In the genomic region with DNA sequence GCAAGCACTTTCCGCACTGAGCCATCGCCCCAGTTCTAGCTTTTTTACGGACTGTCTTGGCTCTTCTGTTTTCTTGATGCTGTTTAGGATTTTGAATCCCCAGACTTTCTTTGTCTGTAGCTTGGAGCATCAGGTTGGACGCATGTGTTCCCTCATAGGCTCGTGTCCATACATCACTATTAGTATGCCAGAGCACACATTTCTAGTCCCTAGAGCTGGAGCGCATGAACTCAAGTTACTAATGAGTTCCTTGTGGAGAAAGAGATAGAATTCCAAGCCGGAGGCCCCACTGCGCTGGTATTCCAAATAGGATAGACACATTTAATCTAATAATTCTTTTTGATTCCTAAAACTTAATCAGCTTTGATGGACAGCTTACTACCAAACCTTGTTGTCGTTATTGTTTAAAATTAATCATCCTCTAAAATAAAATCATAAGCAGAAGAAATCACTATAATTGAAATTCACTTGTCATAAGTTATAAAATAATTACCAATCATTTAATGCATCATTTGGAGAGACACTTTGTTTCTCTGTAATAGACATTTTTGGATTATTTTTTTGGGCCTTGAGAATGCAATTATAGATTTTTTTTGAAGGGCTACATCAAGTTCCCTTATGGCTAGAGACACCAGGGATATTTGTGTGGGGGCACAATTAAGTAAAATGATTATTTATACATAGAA, we compare ENCODE assay signal across 21 mouse cellular contexts.
DNase-seq lines count a peak whose midpoint lies in the region; ATAC-seq and TF ChIP-seq lines count a peak whose summit lies in the region.
"Had no signal": no experiment of that assay in that cellular context is flagged by ENCODE, and none has a peak within 500 bp of the region (broad histone marks: within the 10 kb centered on the region; RNA-seq: fewer than 3 reads in every experiment).

No protein-coding gene starts in this region.

- H3K27me3 ChIP-seq in midbrain, embryonic 13.5 days, result no peaks in the 10 kb centered on the region
- H3K27me3 ChIP-seq in midbrain, embryonic 10.5 days (ENCODE audit: low read depth, poor library complexity, severe bottlenecking), result no peaks in the 10 kb centered on the region
- H3K27me3 ChIP-seq in embryonic facial prominence, embryonic 12.5 days, result no peaks in the 10 kb centered on the region
- no peaks in the 10 kb centered on the region for H3K27me3 ChIP-seq in limb, embryonic 14.5 days (ENCODE audit: control insufficient read depth, insufficient read depth, low read length)
- H3K27me3 ChIP-seq: megakaryocyte, embryonic 14.5 days had no signal

- no peaks in the 10 kb centered on the region for H3K36me3 ChIP-seq in midbrain, embryonic 13.5 days
- H3K36me3 ChIP-seq in midbrain, embryonic 10.5 days, result no peaks in the 10 kb centered on the region
- no peaks in the 10 kb centered on the region for H3K36me3 ChIP-seq in embryonic facial prominence, embryonic 12.5 days
- no peaks in the 10 kb centered on the region for H3K36me3 ChIP-seq in limb, embryonic 14.5 days (ENCODE audit: control insufficient read depth, insufficient read depth, low read length)

- no peak for DNase-seq in midbrain, embryonic 10.5 days (ENCODE audit: low spot score)
- no peak for DNase-seq in limb, embryonic 14.5 days (ENCODE audit: low spot score)
- DNase-seq in retina, postnatal 1 day, result peak; percentile 81
- DNase-seq in layer of hippocampus, postnatal 10 days (ENCODE audit: low spot score in 2 of 2), result no peak
- no peak for DNase-seq in cerebellum, adult 11 months
- DNase-seq in B cell, adult 2 months, result no peak
- DNase-seq: cerebellum, postnatal 14 days; gastrocnemius, postnatal 14 days; heart, adult 2 months; heart, postnatal 36 days; kidney, adult 11 months; kidney, postnatal 10 days; lung, adult 18-20 months; lung, postnatal 14 days; right cerebral cortex, postnatal 4 days; thymus, postnatal 14 days had no signal

- no peak for ATAC-seq in midbrain, embryonic 13.5 days
- no peak for ATAC-seq in embryonic facial prominence, embryonic 12.5 days (ENCODE audit: insufficient number of reproducible peaks, insufficient read depth, low FRiP score, low TSS enrichment)
- peak; percentile 29; the same call in 1 of the 2 replicates for ATAC-seq in limb, embryonic 14.5 days (ENCODE audit: low FRiP score, low read depth)

- H3K9me3 ChIP-seq in midbrain, embryonic 13.5 days, result no peaks in the 10 kb centered on the region
- H3K9me3 ChIP-seq in midbrain, embryonic 10.5 days (replicated peaks), result no peaks in the 10 kb centered on the region
- no peaks in the 10 kb centered on the region for H3K9me3 ChIP-seq in embryonic facial prominence, embryonic 12.5 days
- no peaks in the 10 kb centered on the region for H3K9me3 ChIP-seq in limb, embryonic 14.5 days (ENCODE audit: control insufficient read depth, low read length)
- H3K9me3 ChIP-seq: megakaryocyte, embryonic 14.5 days had no signal

- H3K27ac ChIP-seq in midbrain, embryonic 13.5 days, result 0 out of 2 replicates have a peak overlapping the region, but pooled peaks have one; percentile 10
- no peak overlapping the region for H3K27ac ChIP-seq in midbrain, embryonic 10.5 days (replicated peaks)
- peak overlapping the region; percentile 41; the same call in 1 of the 2 replicates for H3K27ac ChIP-seq in embryonic facial prominence, embryonic 12.5 days
- no peak overlapping the region for H3K27ac ChIP-seq in limb, embryonic 14.5 days (replicated peaks; ENCODE audit: low read depth, low read length)
- H3K27ac ChIP-seq: heart, adult 2 months had no signal

- H3K4me1 ChIP-seq in midbrain, embryonic 13.5 days (replicated peaks), result peaks cover 15% of the 10 kb centered on the region
- H3K4me1 ChIP-seq in midbrain, embryonic 10.5 days, result 0 out of 2 replicates have a peak, but pooled peaks cover 4% of the 10 kb centered on the region
- peaks cover 18% of the 10 kb centered on the region; the same call in 1 of the 2 replicates for H3K4me1 ChIP-seq in embryonic facial prominence, embryonic 12.5 days
- peaks cover 10% of the 10 kb centered on the region; the same call in 1 of the 2 replicates for H3K4me1 ChIP-seq in limb, embryonic 14.5 days (ENCODE audit: control insufficient read depth, insufficient read depth, low read length)

- H3K9ac ChIP-seq in midbrain, embryonic 13.5 days (replicated peaks), result no peak overlapping the region
- no peak overlapping the region for H3K9ac ChIP-seq in embryonic facial prominence, embryonic 12.5 days
- H3K9ac ChIP-seq in limb, embryonic 14.5 days (ENCODE audit: low read depth, low read length, severe bottlenecking), result no peak overlapping the region

- no peak for TF ChIP-seq POLR2A in limb, embryonic 14.5 days (IDR thresholded peaks at IDR 0.05; ENCODE audit: borderline replicate concordance, extremely low read depth, insufficient read depth, insufficient read length)

- H3K4me3 ChIP-seq in midbrain, embryonic 13.5 days (replicated peaks), result no peak overlapping the region
- no peak overlapping the region for H3K4me3 ChIP-seq in midbrain, embryonic 10.5 days
- no peak overlapping the region for H3K4me3 ChIP-seq in embryonic facial prominence, embryonic 12.5 days
- H3K4me3 ChIP-seq in limb, embryonic 14.5 days (replicated peaks; ENCODE audit: low read length), result no peak overlapping the region
- H3K4me3 ChIP-seq: heart, adult 2 months; megakaryocyte, embryonic 14.5 days; myocyte had no signal

- 83% methylated on average over 9 of the region's 9 CpGs for WGBS in midbrain, embryonic 13.5 days
- WGBS in midbrain, embryonic 10.5 days, result 85% methylated on average over 9 of the region's 9 CpGs
- WGBS in embryonic facial prominence, embryonic 12.5 days, result 41% methylated on average over 9 of the region's 9 CpGs
- 49% methylated on average over 9 of the region's 9 CpGs for WGBS in limb, embryonic 14.5 days

- no peak overlapping the region for H3K4me2 ChIP-seq in midbrain, embryonic 13.5 days (replicated peaks)
- no peak overlapping the region for H3K4me2 ChIP-seq in embryonic facial prominence, embryonic 12.5 days (replicated peaks)
- no peak overlapping the region for H3K4me2 ChIP-seq in limb, embryonic 14.5 days (replicated peaks; ENCODE audit: low read depth, low read length, severe bottlenecking)
- H3K4me2 ChIP-seq: liver, embryonic 11.5 days had no signal

Comparison
In these comparisons a context has a peak if more than half of its experiments do, and no peak if none do; other contexts are left out.
1. H3K27ac ChIP-seq: peak in midbrain, embryonic 13.5 days (single experiment) and embryonic facial prominence, embryonic 12.5 days (single experiment); none in midbrain, embryonic 10.5 days (single experiment) and limb, embryonic 14.5 days (single experiment).